Mouse (Mus musculus): Measurements from ENCODE around the gene Olfr467.
A peak's percentile ranks its signal among the peaks of the same experiment; 100 is the strongest.

- TF ChIP-seq CTCF (IDR thresholded peaks at IDR 0.05) (peak; percentile 56), POLR2A (IDR thresholded peaks at IDR 0.05; ENCODE audit: insufficient read depth, low read depth, low read length) (no peak)
Observed at GRCm38 (mm10) chr7:107841719-107842118, 29.7 kb downstream of the Olfr467 start.

Data from heart, adult 2 months (tissue).